Mouse (Mus musculus) hindbrain, embryonic 16.5 days (tissue): Measurements from ENCODE around the gene Bbs5. TPM values are rescaled to one million over a fixed set of nuclear protein-coding genes. Genes with fewer than 3 reads are reported as not detected.

ENCODE experiments used
- ATAC-seq: fragments of 200-750 bp; cut with Nextera tagmentation; 2 replicates; pipeline ENCODE4 v1.8.0; 2017; ENCODE audit warnings: moderate TSS enrichment, moderate library complexity
- H3K27ac ChIP-seq: fragments of 300-500 bp; sonication (generic); 2 replicates; pipeline ENCODE4 v1.5.1; 2014; ENCODE audit warnings: low read depth, mild to moderate bottlenecking, control low read depth, low read length, moderate library complexity
- H3K27me3 ChIP-seq: fragments of 300-500 bp; sonication (generic); replicated peaks from 2 replicates; pipeline ENCODE4 v1.6.1; 2014; ENCODE audit warnings: low read length; ENCODE audit not compliant: control insufficient read depth, insufficient read depth
- H3K36me3 ChIP-seq: fragments of 300-500 bp; sonication (generic); 2 replicates; pipeline ENCODE4 v1.6.1; 2014; ENCODE audit warnings: mild to moderate bottlenecking, low read length, moderate library complexity, mixed read lengths; ENCODE audit not compliant: control insufficient read depth, insufficient read depth
- H3K4me1 ChIP-seq: fragments of 300-500 bp; sonication (generic); 2 replicates; pipeline ENCODE4 v1.6.1; 2014; ENCODE audit warnings: low read depth, low read length; ENCODE audit not compliant: control insufficient read depth, insufficient read depth
- H3K4me2 ChIP-seq: fragments of 300-500 bp; sonication (generic); 2 replicates; pipeline ENCODE4 v1.6.1; 2014; ENCODE audit warnings: mild to moderate bottlenecking, low read length, control low read depth, moderate library complexity
- H3K4me3 ChIP-seq: fragments of 300-500 bp; sonication (generic); 2 replicates; pipeline ENCODE4 v1.5.1; 2014; ENCODE audit warnings: mild to moderate bottlenecking, low read length, control low read depth, moderate library complexity
- H3K9ac ChIP-seq: fragments of 300-500 bp; sonication (generic); 2 replicates; pipeline ENCODE4 v1.6.1; 2014; ENCODE audit warnings: low read depth, mild to moderate bottlenecking, control low read depth, low read length, moderate library complexity
- H3K9me3 ChIP-seq: fragments of 300-500 bp; sonication (generic); 2 replicates; pipeline ENCODE4 v1.6.1; 2014; ENCODE audit warnings: mild to moderate bottlenecking, low read length, moderate library complexity; ENCODE audit not compliant: control insufficient read depth
- WGBS: fragments of 180-500 bp; shearing (Covaris S2); extraction: QIAGEN DNeasy Blood & Tissue Kit; methylation state at CpG from one replicate; pipeline ENCODE4 v1.1.7; 2014; 5-methylcytosine and 5-hydroxymethylcytosine counted together
- polyA plus RNA-seq: library from polyadenylated mRNA; unstranded; fragments of >200 nt; fragmentation: Nextera tagmentation; extraction: Ambion mirVana; gene quantifications from 2 replicates; pipeline ENCODE4 v1.2.1, GENCODE M21; 2015

Bbs5 gene
- polyA plus RNA-seq, 1 experiment from 2014 or later: 28.3 TPM

DNA sequence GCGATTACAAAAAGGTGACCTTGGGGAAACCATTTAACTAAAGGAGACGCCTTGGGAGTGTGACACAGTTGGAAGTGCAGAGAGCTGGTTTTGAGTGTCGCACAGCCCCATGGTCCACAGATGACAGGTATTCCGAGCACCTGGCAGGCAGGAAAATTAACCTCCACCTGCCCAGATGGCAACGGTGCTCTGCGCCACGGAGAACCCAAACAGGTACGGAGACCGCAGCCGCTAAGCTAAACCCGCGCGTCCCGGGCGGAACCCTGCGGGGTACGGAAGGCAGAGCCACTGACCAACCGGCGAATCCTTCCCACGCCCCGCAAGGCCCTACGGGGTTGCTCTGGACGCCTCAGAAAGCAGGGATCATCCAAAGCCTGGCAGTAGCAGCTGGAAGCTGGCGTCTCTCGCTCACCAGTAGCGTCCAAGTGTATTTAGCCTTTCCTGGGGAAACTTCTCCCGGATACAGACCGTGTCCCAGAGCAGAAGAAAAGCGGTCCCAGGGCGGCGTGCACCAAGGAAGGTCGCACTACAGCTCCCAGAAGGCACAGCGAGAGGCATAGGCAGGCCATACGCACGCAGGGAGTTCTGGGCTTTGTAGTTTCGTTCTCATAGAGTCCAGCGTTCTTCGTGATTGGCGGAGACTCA, 66.1 kb downstream of the Bbs5 start, which contains the start of gene Fastkd1:
TSS of gene Fastkd1 (minus strand) at position 536 of the 645 bp plus-strand sequence.
- Histone ChIP-seq H3K27ac (peak within 1 kb of the TSS; percentile 82), H3K27me3 (no peaks in the 10 kb centered on the region; the same call in 1 of the 2 replicates), H3K9me3 (no peaks in the 10 kb centered on the region), H3K4me2 (peak within 1 kb of the TSS; percentile 79), H3K9ac (peak within 1 kb of the TSS; percentile 91), H3K4me3 (peak within 1 kb of the TSS; percentile 90), H3K36me3 (no peaks in the 10 kb centered on the region), H3K4me1 (peaks cover 5% of the 10 kb centered on the region)
- peak; percentile 99 for ATAC-seq
- WGBS: under 1% methylated on average over 38 of the region's 39 CpGs

- peak; percentile 56; the same call in 1 of the 2 replicates for ATAC-seq
- Histone ChIP-seq H3K4me3 (peak overlapping the region; percentile 90), H3K9me3 (no peaks in the 10 kb centered on the region), H3K27me3 (no peaks in the 10 kb centered on the region; the same call in 1 of the 2 replicates), H3K36me3 (no peaks in the 10 kb centered on the region), H3K9ac (peak overlapping the region; percentile 91; the same call in 1 of the 2 replicates), H3K4me2 (peak overlapping the region; percentile 79), H3K4me1 (peaks cover 5% of the 10 kb centered on the region), H3K27ac (no peak overlapping the region)
- 22% methylated on average over 4 of the region's 4 CpGs for WGBS
These were observed 66.6 kb downstream of the Bbs5 start for GRCm38 (mm10) chr2:69713626-69714014.

- H3K9ac ChIP-seq: no peak overlapping the region
- H3K27ac ChIP-seq: no peak overlapping the region
- H3K4me2 ChIP-seq: no peak overlapping the region
- no peaks in the 10 kb centered on the region for H3K36me3 ChIP-seq
- no peaks in the 10 kb centered on the region for H3K9me3 ChIP-seq
- no peak overlapping the region for H3K4me3 ChIP-seq
- peaks cover 5% of the 10 kb centered on the region for H3K4me1 ChIP-seq
- H3K27me3 ChIP-seq: no peaks in the 10 kb centered on the region; the same call in 1 of the 2 replicates
- no peak for ATAC-seq
- 75% methylated on average over 5 of the region's 5 CpGs for WGBS
These were observed 67.2 kb downstream of the Bbs5 start for GRCm38 (mm10) chr2:69714126-69714525.

GRCm38 (mm10) chr2:69716483-69716882, 69.5 kb downstream of the Bbs5 start:
- H3K36me3 ChIP-seq: no peaks in the 10 kb centered on the region
- H3K9ac ChIP-seq: no peak overlapping the region
- H3K9me3 ChIP-seq: no peaks in the 10 kb centered on the region
- no peak overlapping the region for H3K27ac ChIP-seq
- 82% methylated on average over 3 of the region's 3 CpGs for WGBS
- no peak overlapping the region for H3K4me3 ChIP-seq
- peaks cover 5% of the 10 kb centered on the region for H3K4me1 ChIP-seq
- H3K27me3 ChIP-seq: no peaks in the 10 kb centered on the region; the same call in 1 of the 2 replicates
- H3K4me2 ChIP-seq: no peak overlapping the region
- no peak for ATAC-seq

Other genes with a start within 250 kb of the Bbs5 start
- 0.64 and 0.95 TPM in 2 replicates for gene Lrp2, start 61.1 kb upstream of the Bbs5 start, polyA plus RNA-seq
- gene Klhl41, start 22.9 kb downstream of the Bbs5 start, polyA plus RNA-seq: 0.08 and 1.6 TPM in 2 replicates
- 15.1 and 17.1 TPM in 2 replicates for gene Fastkd1, start 66.3 kb downstream of the Bbs5 start, polyA plus RNA-seq
- gene Ppig, start 75.4 kb downstream of the Bbs5 start, polyA plus RNA-seq: 114 and 131 TPM in 2 replicates
- 2.4 and 2.8 TPM in 2 replicates for gene Ccdc173, start 142.4 kb downstream of the Bbs5 start, polyA plus RNA-seq
- 32.1 and 36.5 TPM in 2 replicates for gene Phospho2, start 142.5 kb downstream of the Bbs5 start, polyA plus RNA-seq
- gene Klhl23, start 174.8 kb downstream of the Bbs5 start, polyA plus RNA-seq: 96.3 and 98.2 TPM in 2 replicates
- gene Ssb, start 214.4 kb downstream of the Bbs5 start, polyA plus RNA-seq: 212 and 239 TPM in 2 replicates
- 31.1 and 34.8 TPM in 2 replicates for gene Mettl5, start 238.4 kb downstream of the Bbs5 start, polyA plus RNA-seq